Mouse (Mus musculus) embryonic fibroblast, embryonic 13.5 days (primary cell): ENCODE data around the gene Gpn2. TPM values are rescaled to one million over a fixed set of nuclear protein-coding genes. Genes with fewer than 3 reads are reported as not detected.

Source experiments
- H3K27ac ChIP-seq: 2 replicates; pipeline ENCODE4 v1.5.1; 2012; ENCODE audit warnings: low read length, control low read depth, inconsistent platforms; ENCODE audit not compliant: insufficient read depth
- H3K4me1 ChIP-seq: 2 replicates; pipeline ENCODE4 v1.6.1; 2011; ENCODE audit warnings: low read length; ENCODE audit not compliant: control insufficient read depth, insufficient read depth
- H3K4me3 ChIP-seq: 2 replicates; pipeline ENCODE4 v1.5.1; 2011; ENCODE audit warnings: mild to moderate bottlenecking, control low read depth, low read length; ENCODE audit not compliant: insufficient read depth
- CTCF ChIP-seq: IDR thresholded peaks from 2 replicates; pipeline ENCODE4 v1.5.1; 2011; ENCODE audit warnings: mild to moderate bottlenecking, control low read depth, low read length, moderate library complexity, borderline replicate concordance; ENCODE audit not compliant: insufficient read depth
- POLR2A ChIP-seq: IDR thresholded peaks from 2 replicates; pipeline ENCODE4 v1.6.1; 2011; ENCODE audit warnings: low read depth, mild to moderate bottlenecking, control low read depth, low read length, moderate library complexity
- polyA plus RNA-seq: library from polyadenylated mRNA; stranded (reverse); fragments of >200 nt; gene quantifications from 2 replicates; pipeline ENCODE4 v1.2.4, GENCODE M21; 2011; ENCODE audit warnings: low read depth; ENCODE audit not compliant: missing spikeins, insufficient read length

Gpn2 gene
- polyA plus RNA-seq, 1 experiment, result 10.9 TPM

DNA sequence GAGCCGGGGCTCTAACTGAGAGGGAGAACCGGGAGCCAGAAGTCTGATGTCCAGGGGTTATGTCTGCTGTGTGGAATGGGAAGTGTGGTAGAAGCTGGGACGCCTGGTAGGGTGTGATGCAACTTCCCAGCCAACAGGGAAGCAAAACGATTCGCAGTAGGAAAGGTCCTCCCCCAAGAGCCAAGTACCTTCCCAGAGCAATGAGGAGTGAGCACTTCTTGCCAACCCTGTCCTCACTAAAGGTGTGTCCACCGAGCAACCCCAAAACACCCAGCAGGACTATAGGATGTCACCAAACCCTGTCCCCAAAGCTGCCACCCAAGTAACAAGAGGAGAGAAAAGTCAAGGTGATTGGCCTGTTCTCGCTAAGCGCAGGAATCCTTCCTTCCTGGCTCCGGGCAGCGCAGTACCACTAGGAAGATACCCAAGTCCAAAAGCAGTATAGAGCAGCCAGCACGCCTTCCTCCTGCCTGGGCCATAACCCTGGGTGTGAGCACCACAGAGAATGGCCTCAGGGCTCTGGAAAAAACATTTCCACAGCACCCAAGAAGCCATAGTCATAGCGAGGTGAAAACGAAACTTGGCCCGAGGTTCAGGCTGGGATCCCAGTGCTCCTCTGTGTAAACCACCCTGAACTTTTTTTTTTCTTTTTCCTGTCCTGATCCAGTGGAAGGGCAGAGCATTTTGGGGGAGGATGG, 47.1 kb downstream of the Gpn2 start:
- Histone ChIP-seq H3K4me3 (no peak overlapping the region), H3K4me1 (peaks cover 14% of the 10 kb centered on the region), H3K27ac (no peak overlapping the region)
- TF ChIP-seq POLR2A, result no peak
- TF ChIP-seq CTCF, result no peak

DNA sequence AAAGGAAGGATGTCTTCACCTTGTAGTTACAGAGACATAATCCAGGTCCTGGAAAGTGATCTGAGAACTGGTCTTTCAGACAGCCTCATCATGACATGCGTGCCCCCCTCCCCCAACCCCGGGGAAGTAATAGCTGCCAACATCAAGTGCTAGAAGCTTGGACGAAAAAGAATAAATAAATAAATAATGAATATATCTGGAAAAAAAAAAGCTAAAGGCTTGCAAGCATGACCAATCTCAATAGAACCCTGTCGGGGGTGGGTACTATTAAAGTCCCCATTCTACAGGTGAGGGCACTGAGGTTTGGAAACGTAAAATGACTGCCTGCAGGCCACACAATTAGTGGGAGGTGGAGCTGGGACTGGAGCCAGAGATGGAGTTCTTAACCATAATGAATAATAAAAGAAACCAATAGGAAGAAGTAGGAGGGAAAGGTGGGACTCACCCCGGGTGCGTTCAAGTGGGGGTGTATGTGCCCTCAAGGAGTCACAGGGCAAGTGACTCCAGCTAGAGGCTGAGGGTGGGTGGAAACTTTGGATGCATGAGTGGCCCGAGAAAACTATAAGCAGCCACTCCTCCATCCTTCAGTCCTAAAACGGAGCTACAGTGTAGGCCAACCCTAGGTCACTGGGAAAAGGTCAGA, 47.7 kb downstream of the Gpn2 start:
- TF ChIP-seq CTCF, result no peak
- no peak; the same call in 1 of the 2 replicates for TF ChIP-seq POLR2A
- Histone ChIP-seq H3K4me3 (peak overlapping the region; percentile 97), H3K4me1 (peaks cover 8% of the 10 kb centered on the region), H3K27ac (peak overlapping the region; percentile 9)

DNA sequence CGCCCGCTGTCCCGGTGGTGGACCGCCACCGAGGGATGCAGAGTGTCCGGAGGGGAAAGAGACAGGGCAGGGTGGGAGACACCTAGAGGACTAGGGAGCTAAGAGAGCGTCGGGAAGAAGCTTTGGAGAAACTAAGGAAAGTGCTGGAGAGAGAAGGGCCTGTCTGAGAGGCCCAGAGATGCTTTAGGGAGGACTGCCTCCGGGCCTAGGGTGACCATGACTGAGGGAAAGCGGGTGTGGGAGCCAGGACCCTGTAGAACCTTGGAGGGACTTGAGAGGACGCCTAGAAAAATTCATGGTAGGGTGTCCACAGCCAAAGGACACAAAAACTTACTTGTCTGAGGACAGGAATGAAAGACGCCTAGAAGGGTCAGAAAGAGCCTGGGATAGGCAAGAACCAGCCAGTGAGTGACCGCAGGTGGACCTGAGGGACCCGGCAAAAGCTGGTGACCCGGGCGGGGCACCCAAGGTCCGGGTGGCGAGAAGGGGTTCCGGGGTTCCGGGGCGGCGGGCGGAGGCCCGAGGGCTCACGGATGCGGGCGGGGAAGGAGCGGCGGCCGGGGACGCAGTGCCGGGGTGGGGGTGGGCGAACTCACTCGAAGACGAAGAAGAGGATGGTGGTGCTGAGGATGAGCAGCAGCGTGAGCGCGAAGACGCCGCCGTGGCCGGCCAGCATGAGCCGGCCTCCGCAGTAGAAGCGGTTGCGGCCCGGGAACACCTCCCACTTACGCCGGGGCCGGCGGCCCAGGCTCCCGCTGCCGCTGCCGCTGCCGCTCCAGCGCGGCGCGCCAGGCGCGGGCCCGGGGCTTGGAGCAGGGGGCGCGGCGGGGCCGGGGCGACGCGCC, 48.5 kb downstream of the Gpn2 start:
- Histone ChIP-seq H3K4me1 (peaks cover 5% of the 10 kb centered on the region), H3K27ac (peak overlapping the region; percentile 9), H3K4me3 (peak overlapping the region; percentile 97)
- TF ChIP-seq CTCF, result no peak
- no peak; the same call in 1 of the 2 replicates for TF ChIP-seq POLR2A

DNA sequence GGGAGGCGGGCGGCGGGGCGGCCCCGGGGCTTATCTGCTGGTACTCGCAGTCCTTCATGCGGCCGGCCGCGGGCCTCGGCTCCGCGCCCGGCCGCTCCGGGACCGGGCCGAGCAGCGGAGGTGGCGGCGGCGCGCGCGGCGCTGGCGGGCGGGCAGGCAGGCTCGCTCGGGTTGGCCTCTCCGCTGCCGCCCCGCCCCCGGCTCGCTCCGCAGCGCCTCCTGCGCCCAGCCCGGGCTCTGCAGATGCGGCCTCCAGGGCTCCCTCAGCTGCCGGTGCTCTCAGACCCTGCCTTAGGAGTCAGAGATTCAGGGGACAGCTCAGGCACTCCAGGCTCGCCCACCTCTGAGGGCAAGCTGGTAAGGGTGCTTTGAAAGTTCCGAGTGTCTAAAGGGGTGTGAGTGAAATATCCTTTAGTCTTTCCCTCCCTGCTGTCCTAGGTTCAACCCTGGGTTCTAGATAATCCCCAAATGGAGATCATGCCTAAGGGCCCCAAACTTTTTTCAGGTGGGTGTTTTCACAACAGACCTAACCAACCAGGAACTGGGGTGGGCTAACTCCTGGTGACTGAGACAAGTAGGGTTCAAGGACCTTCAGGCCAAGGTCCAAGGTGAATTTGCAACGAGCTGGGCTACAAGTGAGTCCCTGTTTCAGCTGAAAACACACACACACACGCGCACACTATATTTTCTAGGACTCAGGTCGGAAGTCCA, 49.3 kb downstream of the Gpn2 start:
- TF ChIP-seq POLR2A, result 0 out of 2 replicates have a peak, but pooled peaks have one; percentile 22
- peak; percentile 31; the same call in 1 of the 2 replicates for TF ChIP-seq CTCF
- H3K4me3 ChIP-seq, result no peak overlapping the region

DNA sequence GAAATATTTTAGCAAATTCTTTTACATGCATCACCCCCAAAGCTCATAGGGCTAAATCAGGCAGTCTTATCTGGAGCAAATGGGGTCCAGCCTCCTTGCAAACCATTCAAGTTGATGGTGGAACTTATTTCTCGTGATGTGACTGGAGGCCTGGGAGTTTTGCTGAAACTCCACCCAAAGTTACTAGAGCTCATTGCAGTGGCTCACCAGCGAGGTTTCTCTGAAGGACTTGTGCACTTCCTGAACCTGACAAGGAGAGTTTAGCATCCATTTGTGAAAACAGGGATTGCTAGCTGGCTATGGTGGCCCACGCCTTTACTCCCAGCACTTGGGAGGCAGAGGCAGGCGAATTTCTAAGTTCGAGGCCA, 49.9 kb downstream of the Gpn2 start:
- Histone ChIP-seq H3K4me3 (no peak overlapping the region), H3K4me1 (peaks cover 3% of the 10 kb centered on the region; the same call in 1 of the 2 replicates), H3K27ac (no peak overlapping the region)
- TF ChIP-seq CTCF (no peak), POLR2A (no peak)

More for the DNA sequence above, 49.3 kb downstream of the Gpn2 start:
- Histone ChIP-seq H3K4me1 (peaks cover 5% of the 10 kb centered on the region), H3K27ac (no peak overlapping the region)

Other genes starting within 250 kb of the Gpn2 start
- gene Wdtc1, start 230.9 kb upstream of the Gpn2 start, polyA plus RNA-seq, result 21.2 and 21.7 TPM in 2 replicates
- 26.2 and 34.7 TPM in 2 replicates for gene Slc9a1, start 214.7 kb upstream of the Gpn2 start, polyA plus RNA-seq
- gene Tent5b, start 104.2 kb upstream of the Gpn2 start, polyA plus RNA-seq, result 9.1 and 13.3 TPM in 2 replicates
- gene Trnp1, start 85.8 kb upstream of the Gpn2 start, polyA plus RNA-seq, result 32.3 and 37.4 TPM in 2 replicates
- not detected in 2 replicates for gene Kdf1, start 65.4 kb upstream of the Gpn2 start, polyA plus RNA-seq
- gene Nudc, start 38.4 kb upstream of the Gpn2 start, polyA plus RNA-seq, result 84.2 and 89.6 TPM in 2 replicates
- not detected in 2 replicates for gene Nr0b2, start 31.0 kb upstream of the Gpn2 start, polyA plus RNA-seq
- 4.8 and 5.7 TPM in 2 replicates for gene Gpatch3, start 9.6 kb upstream of the Gpn2 start, polyA plus RNA-seq
- gene Sfn, start 17.8 kb downstream of the Gpn2 start, polyA plus RNA-seq, result 8.4 and 12.1 TPM in 2 replicates
- gene Zdhhc18, start 65.8 kb downstream of the Gpn2 start, polyA plus RNA-seq, result 28.8 and 31.3 TPM in 2 replicates
- gene Pigv, start 88.3 kb downstream of the Gpn2 start, polyA plus RNA-seq, result 6.9 and 10.4 TPM in 2 replicates
- 43.9 and 52.1 TPM in 2 replicates for gene Arid1a, start 172.4 kb downstream of the Gpn2 start, polyA plus RNA-seq